Mouse (Mus musculus) intestine, embryonic 16.5 days (tissue): ENCODE results near the gene Fbxo48. TPM values are rescaled to one million over a fixed set of nuclear protein-coding genes. Genes with fewer than 3 reads are reported as not detected.

ENCODE experiments used
- ATAC-seq: fragments of 200-750 bp; cut with Nextera tagmentation; 2 replicates; pipeline ENCODE4 v1.8.0; 2017; ENCODE audit warnings: moderate TSS enrichment, moderate library complexity
- H3K27ac ChIP-seq: fragments of 300-500 bp; sonication (generic); 2 replicates; pipeline ENCODE4 v1.5.1; 2014; ENCODE audit warnings: mild to moderate bottlenecking, low read length
- H3K27me3 ChIP-seq: fragments of 300-500 bp; sonication (generic); replicated peaks from 2 replicates; pipeline ENCODE4 v1.6.1; 2014; ENCODE audit warnings: low read length, control low read depth, mixed read lengths; ENCODE audit not compliant: control insufficient read depth, insufficient read depth
- H3K36me3 ChIP-seq: fragments of 300-500 bp; sonication (generic); 2 replicates; pipeline ENCODE4 v1.6.1; 2014; ENCODE audit warnings: low read length, control low read depth; ENCODE audit not compliant: control insufficient read depth, insufficient read depth
- H3K4me1 ChIP-seq: fragments of 300-500 bp; sonication (generic); 2 replicates; pipeline ENCODE4 v1.6.1; 2014; ENCODE audit warnings: low read length, control low read depth, mixed read lengths; ENCODE audit not compliant: control insufficient read depth, insufficient read depth
- H3K4me2 ChIP-seq: fragments of 300-500 bp; sonication (generic); 2 replicates; pipeline ENCODE4 v1.6.1; 2014; ENCODE audit warnings: low read depth, low read length, control low read depth
- H3K4me3 ChIP-seq: fragments of 300-500 bp; sonication (generic); 2 replicates; pipeline ENCODE4 v1.5.1; 2014; ENCODE audit warnings: mild to moderate bottlenecking, low read length
- H3K9ac ChIP-seq: fragments of 300-500 bp; sonication (generic); 2 replicates; pipeline ENCODE4 v1.6.1; 2014; ENCODE audit warnings: low read depth, low read length
- H3K9me3 ChIP-seq: fragments of 300-500 bp; sonication (generic); 2 replicates; pipeline ENCODE4 v1.6.1; 2016; ENCODE audit warnings: low read length, control low read depth; ENCODE audit not compliant: control insufficient read depth
- WGBS: fragments of 180-500 bp; shearing (Covaris S2); extraction: QIAGEN DNeasy Blood & Tissue Kit; methylation state at CpG from one replicate; pipeline ENCODE4 v1.1.7; 2014; 5-methylcytosine and 5-hydroxymethylcytosine counted together
- polyA plus RNA-seq: library from polyadenylated mRNA; unstranded; fragments of >200 nt; fragmentation: Nextera tagmentation; extraction: Ambion mirVana; gene quantifications from 2 replicates; pipeline ENCODE4 v1.2.1, GENCODE M21; 2015

Fbxo48 gene
- polyA plus RNA-seq, 1 experiment from 2014 or later = 0.79 TPM

GRCm38 (mm10) chr11:16987745-16988328, 36.7 kb downstream of the Fbxo48 start:
- Histone ChIP-seq H3K27me3 (no peaks in the 10 kb centered on the region), H3K9ac (no peak overlapping the region), H3K27ac (no peak overlapping the region), H3K4me3 (no peak overlapping the region), H3K9me3 (no peaks in the 10 kb centered on the region), H3K4me2 (no peak overlapping the region), H3K4me1 (no peaks in the 10 kb centered on the region), H3K36me3 (no peaks in the 10 kb centered on the region)
- ATAC-seq = no peak
- WGBS = 70% methylated on average over 6 of the region's 6 CpGs

- Histone ChIP-seq H3K9ac (no peak overlapping the region), H3K36me3 (no peaks in the 10 kb centered on the region), H3K27ac (no peak overlapping the region), H3K4me2 (no peak overlapping the region), H3K4me1 (no peaks in the 10 kb centered on the region), H3K9me3 (no peaks in the 10 kb centered on the region), H3K4me3 (no peak overlapping the region), H3K27me3 (no peaks in the 10 kb centered on the region)
- ATAC-seq = no peak
- WGBS = 80% methylated on average over 5 of the region's 5 CpGs
Measured at GRCm38 (mm10) chr11:16989885-16990284, 38.7 kb downstream of the Fbxo48 start.

- 75% methylated on average over 6 of the region's 6 CpGs for WGBS
- H3K4me2 ChIP-seq = no peak overlapping the region
- no peak overlapping the region for H3K9ac ChIP-seq
- H3K36me3 ChIP-seq = no peaks in the 10 kb centered on the region
- no peak for ATAC-seq
- H3K4me3 ChIP-seq = no peak overlapping the region
- H3K9me3 ChIP-seq = no peaks in the 10 kb centered on the region
- H3K27ac ChIP-seq = no peak overlapping the region
- no peaks in the 10 kb centered on the region for H3K27me3 ChIP-seq
- H3K4me1 ChIP-seq = no peaks in the 10 kb centered on the region
Measured at GRCm38 (mm10) chr11:16992880-16993279, 41.7 kb downstream of the Fbxo48 start.

GRCm38 (mm10) chr11:16996818-16997217, 45.6 kb downstream of the Fbxo48 start:
- H3K4me1 ChIP-seq = no peaks in the 10 kb centered on the region
- no peaks in the 10 kb centered on the region for H3K27me3 ChIP-seq
- H3K4me2 ChIP-seq = no peak overlapping the region
- H3K4me3 ChIP-seq = no peak overlapping the region
- no peak overlapping the region for H3K27ac ChIP-seq
- H3K36me3 ChIP-seq = no peaks in the 10 kb centered on the region
- ATAC-seq = no peak
- H3K9me3 ChIP-seq = no peaks in the 10 kb centered on the region
- no peak overlapping the region for H3K9ac ChIP-seq

GRCm38 (mm10) chr11:16997465-16997864, 46.3 kb downstream of the Fbxo48 start:
- no peak overlapping the region for H3K4me2 ChIP-seq

GRCm38 (mm10) chr11:16999387-16999786, 48.2 kb downstream of the Fbxo48 start:
- Histone ChIP-seq H3K27me3 (no peaks in the 10 kb centered on the region), H3K36me3 (no peaks in the 10 kb centered on the region), H3K27ac (no peak overlapping the region), H3K4me1 (no peaks in the 10 kb centered on the region), H3K9me3 (no peaks in the 10 kb centered on the region), H3K9ac (no peak overlapping the region), H3K4me3 (no peak overlapping the region), H3K4me2 (no peak overlapping the region)
- WGBS = 90% methylated on average over 4 of the region's 4 CpGs
- no peak for ATAC-seq

More at GRCm38 (mm10) chr11:16997465-16997864, 46.3 kb downstream of the Fbxo48 start:
- Histone ChIP-seq H3K27ac (no peak overlapping the region), H3K9me3 (no peaks in the 10 kb centered on the region), H3K4me3 (no peak overlapping the region), H3K27me3 (no peaks in the 10 kb centered on the region), H3K4me1 (no peaks in the 10 kb centered on the region), H3K9ac (no peak overlapping the region), H3K36me3 (no peaks in the 10 kb centered on the region)
- ATAC-seq = no peak

- ATAC-seq = no peak
- Histone ChIP-seq H3K4me3 (no peak overlapping the region), H3K4me1 (no peaks in the 10 kb centered on the region), H3K9me3 (no peaks in the 10 kb centered on the region), H3K36me3 (no peaks in the 10 kb centered on the region), H3K4me2 (no peak overlapping the region), H3K27ac (no peak overlapping the region), H3K27me3 (no peaks in the 10 kb centered on the region), H3K9ac (no peak overlapping the region)
Measured at GRCm38 (mm10) chr11:16999933-17000332, 48.8 kb downstream of the Fbxo48 start.

- H3K36me3 ChIP-seq = no peaks in the 10 kb centered on the region
- no peaks in the 10 kb centered on the region for H3K27me3 ChIP-seq
- H3K9ac ChIP-seq = no peak overlapping the region
- no peak for ATAC-seq
- H3K9me3 ChIP-seq = no peaks in the 10 kb centered on the region
- no peaks in the 10 kb centered on the region for H3K4me1 ChIP-seq
- 61% methylated on average over 9 of the region's 9 CpGs for WGBS
- H3K4me3 ChIP-seq = no peak overlapping the region
- no peak overlapping the region for H3K27ac ChIP-seq
- H3K4me2 ChIP-seq = no peak overlapping the region
Measured at GRCm38 (mm10) chr11:17000353-17001334, 49.5 kb downstream of the Fbxo48 start.

- WGBS = 67% methylated on average over 7 of the region's 7 CpGs
Measured at GRCm38 (mm10) chr11:17002739-17003373, 51.7 kb downstream of the Fbxo48 start.

More at GRCm38 (mm10) chr11:17002739-17003373, 51.7 kb downstream of the Fbxo48 start:
- Histone ChIP-seq H3K27ac (no peak overlapping the region), H3K4me2 (no peak overlapping the region), H3K9me3 (no peaks in the 10 kb centered on the region), H3K27me3 (no peaks in the 10 kb centered on the region), H3K9ac (no peak overlapping the region), H3K36me3 (no peaks in the 10 kb centered on the region), H3K4me1 (no peaks in the 10 kb centered on the region), H3K4me3 (no peak overlapping the region)
- ATAC-seq = no peak
